Mouse (Mus musculus): ENCODE measurements around the gene Gm8220. TPM values are rescaled to one million over a fixed set of nuclear protein-coding genes. Genes with fewer than 3 reads are reported as not detected.
"Not testable (repeated sequence)": the region's sequence is repeated elsewhere in the genome, so short reads cannot be mapped to it uniquely, and the experiment has no call there.

Gm8220 gene
- polyA plus RNA-seq (2015; fragmentation: Nextera tagmentation; extraction: Ambion mirVana) = not detected in 2 replicates

DNA sequence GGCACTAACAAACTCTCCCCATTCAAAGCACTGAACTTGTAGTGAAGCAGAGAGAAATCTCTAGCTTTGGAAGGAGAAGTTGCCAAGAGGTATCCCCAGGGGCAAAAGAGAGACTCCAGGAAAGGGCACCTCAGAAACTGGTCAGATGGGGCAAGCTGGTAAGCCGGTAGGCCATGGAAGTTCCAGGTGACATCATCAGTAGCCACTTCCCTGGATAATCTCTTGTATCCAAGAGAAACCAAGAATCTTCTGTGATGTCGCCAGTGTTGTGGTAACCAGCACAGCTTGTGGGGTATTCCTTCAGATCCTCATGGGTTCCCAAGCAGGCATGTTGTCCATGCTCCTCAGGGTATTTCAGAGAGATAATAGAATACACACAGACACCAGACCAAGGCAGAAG lies at the start of gene Gm8220:
Gene Gm8220 (plus strand): TSS at position 301 of the 400 bp plus-strand sequence.
- ATAC-seq = not testable (repeated sequence)
- WGBS = 89% methylated on average over 1 of the region's 2 CpGs

DNA sequence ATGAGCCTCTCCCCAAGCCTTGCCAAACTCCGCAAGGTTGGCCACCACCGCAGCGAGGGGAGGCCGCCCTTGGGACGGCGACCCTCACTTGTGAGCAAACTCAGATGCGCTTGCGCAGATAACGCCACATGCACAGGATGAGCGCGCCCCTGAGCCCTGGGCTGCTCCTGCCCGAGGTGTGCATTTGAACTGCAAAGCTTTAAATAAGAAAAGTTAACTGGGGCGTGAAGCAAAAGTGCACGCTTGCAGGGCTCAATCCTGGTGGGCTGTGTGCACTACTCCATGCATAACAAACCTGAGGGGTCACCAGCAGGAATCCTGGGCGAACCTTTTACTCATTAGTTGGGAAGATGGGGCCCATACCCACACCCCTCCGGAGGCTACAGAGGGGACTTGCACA lies 37.3 kb upstream of the Gm8220 start:
- ATAC-seq = no peak
- WGBS = 93% methylated on average over 16 of the region's 16 CpGs
- H3K27me3 ChIP-seq (ENCODE audit: control insufficient read depth, insufficient read depth, low read depth, low read length) = no peaks in the 10 kb centered on the region
- no peak overlapping the region for H3K4me3 ChIP-seq (ENCODE audit: low read depth, low read length)
- no peaks in the 10 kb centered on the region for H3K36me3 ChIP-seq (ENCODE audit: control insufficient read depth, insufficient read depth, low read length)
- H3K9me3 ChIP-seq (replicated peaks; ENCODE audit: control insufficient read depth, low read length, poor library complexity, severe bottlenecking) = no peaks in the 10 kb centered on the region
- no peak overlapping the region for H3K9ac ChIP-seq (ENCODE audit: low read depth, low read length)
- no peaks in the 10 kb centered on the region for H3K4me1 ChIP-seq (ENCODE audit: control insufficient read depth, insufficient read depth, low read length)
- H3K27ac ChIP-seq (ENCODE audit: low read length) = no peak overlapping the region
- H3K4me2 ChIP-seq (ENCODE audit: low read length) = no peak overlapping the region

More for the DNA sequence above, at the start of gene Gm8220:
- not testable (repeated sequence) for H3K27me3 ChIP-seq (ENCODE audit: control insufficient read depth, insufficient read depth, low read depth, low read length); H3K4me3 ChIP-seq (ENCODE audit: low read depth, low read length); H3K27ac ChIP-seq (ENCODE audit: low read length); H3K4me2 ChIP-seq (ENCODE audit: low read length); H3K4me1 ChIP-seq (ENCODE audit: control insufficient read depth, insufficient read depth, low read length); H3K9ac ChIP-seq (ENCODE audit: low read depth, low read length); H3K9me3 ChIP-seq (replicated peaks; ENCODE audit: control insufficient read depth, low read length, poor library complexity, severe bottlenecking); H3K36me3 ChIP-seq (ENCODE audit: control insufficient read depth, insufficient read depth, low read length)

DNA sequence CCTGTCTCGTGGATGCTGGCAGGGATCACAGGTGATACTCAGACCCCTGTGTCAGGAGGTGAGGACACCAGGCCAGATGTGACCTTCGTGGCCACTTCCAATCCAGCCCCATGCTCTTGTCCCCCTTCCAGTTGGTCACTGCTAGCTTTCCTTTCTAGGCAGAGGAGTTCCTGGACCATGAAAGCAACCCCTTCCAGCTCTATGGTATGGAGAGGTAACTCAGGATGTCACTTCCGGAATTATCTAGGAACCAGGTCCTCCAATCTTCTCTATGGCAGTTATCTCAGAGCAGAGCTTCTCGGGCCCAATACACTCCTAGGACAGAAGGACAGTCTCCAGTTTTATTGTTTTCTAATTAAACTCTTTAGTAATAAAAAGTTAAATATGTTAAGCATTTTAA lies 26.7 kb downstream of the Gm8220 start:
- ATAC-seq; H3K27ac ChIP-seq (ENCODE audit: low read length); H3K9me3 ChIP-seq (replicated peaks; ENCODE audit: control insufficient read depth, low read length, poor library complexity, severe bottlenecking); H3K27me3 ChIP-seq (ENCODE audit: control insufficient read depth, insufficient read depth, low read depth, low read length); H3K36me3 ChIP-seq (ENCODE audit: control insufficient read depth, insufficient read depth, low read length); H3K4me3 ChIP-seq (ENCODE audit: low read depth, low read length); H3K4me1 ChIP-seq (ENCODE audit: control insufficient read depth, insufficient read depth, low read length); H3K9ac ChIP-seq (ENCODE audit: low read depth, low read length); H3K4me2 ChIP-seq (ENCODE audit: low read length): not testable (repeated sequence)
- 85% methylated on average over 4 of the region's 4 CpGs for WGBS

DNA sequence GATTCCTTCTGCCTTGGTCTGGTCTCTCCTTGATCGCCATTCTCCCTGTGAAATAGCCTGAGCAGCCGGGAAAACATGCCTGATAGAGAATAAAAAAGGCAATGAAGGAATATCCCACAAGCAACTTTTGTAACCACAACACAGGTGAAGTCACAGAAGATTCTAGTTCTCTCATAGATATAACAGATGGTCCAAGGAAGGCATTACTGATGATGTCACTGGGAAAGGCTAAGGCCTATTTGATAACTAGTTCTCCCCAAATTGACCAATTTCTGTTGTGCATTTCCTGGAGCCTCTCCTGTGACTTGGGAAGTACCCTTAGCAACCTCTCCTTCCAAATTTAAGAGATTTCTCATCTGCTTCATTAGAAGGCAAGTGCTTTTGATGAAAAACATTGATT lies 53.1 kb downstream of the Gm8220 start, which contains the start of gene Gm5930:
Gene Gm5930 (minus strand): TSS at position 101 of the 400 bp plus-strand sequence.
- not testable (repeated sequence) for H3K4me2 ChIP-seq (ENCODE audit: low read length); H3K9me3 ChIP-seq (replicated peaks; ENCODE audit: control insufficient read depth, low read length, poor library complexity, severe bottlenecking); H3K27ac ChIP-seq (ENCODE audit: low read length); ATAC-seq; H3K27me3 ChIP-seq (ENCODE audit: control insufficient read depth, insufficient read depth, low read depth, low read length); H3K4me1 ChIP-seq (ENCODE audit: control insufficient read depth, insufficient read depth, low read length); H3K36me3 ChIP-seq (ENCODE audit: control insufficient read depth, insufficient read depth, low read length); H3K4me3 ChIP-seq (ENCODE audit: low read depth, low read length); H3K9ac ChIP-seq (ENCODE audit: low read depth, low read length)
- WGBS = no CpG with 5 or more reads among the region's 2 CpGs

Other genes starting within 250 kb of the Gm8220 start
- not detected in 2 replicates for gene Ear2, start 182.9 kb upstream of the Gm8220 start, polyA plus RNA-seq (2015; fragmentation: Nextera tagmentation; extraction: Ambion mirVana)
- gene Gm3327, start 161.7 kb upstream of the Gm8220 start, polyA plus RNA-seq (2015; fragmentation: Nextera tagmentation; extraction: Ambion mirVana) = not detected in 2 replicates
- gene Gm8212, start 87.9 kb upstream of the Gm8220 start, polyA plus RNA-seq (2015; fragmentation: Nextera tagmentation; extraction: Ambion mirVana) = not detected in 2 replicates
- not detected in 2 replicates for gene 4930503E14Rik, start 72.3 kb upstream of the Gm8220 start, polyA plus RNA-seq (2015; fragmentation: Nextera tagmentation; extraction: Ambion mirVana)
- not detected in 2 replicates for gene Gm5930, start 53.0 kb downstream of the Gm8220 start, polyA plus RNA-seq (2015; fragmentation: Nextera tagmentation; extraction: Ambion mirVana)
- not detected in 2 replicates for gene Gm8229, start 79.8 kb downstream of the Gm8220 start, polyA plus RNA-seq (2015; fragmentation: Nextera tagmentation; extraction: Ambion mirVana)
- gene Gm3371, start 125.1 kb downstream of the Gm8220 start, polyA plus RNA-seq (2015; fragmentation: Nextera tagmentation; extraction: Ambion mirVana) = not detected in 2 replicates
- not detected in 2 replicates for gene Gm8232, start 148.1 kb downstream of the Gm8220 start, polyA plus RNA-seq (2015; fragmentation: Nextera tagmentation; extraction: Ambion mirVana)
- not detected in 2 replicates for gene BC061237, start 206.9 kb downstream of the Gm8220 start, polyA plus RNA-seq (2015; fragmentation: Nextera tagmentation; extraction: Ambion mirVana)
- gene Gm17093, start 232.7 kb downstream of the Gm8220 start, polyA plus RNA-seq (2015; fragmentation: Nextera tagmentation; extraction: Ambion mirVana) = not detected in 2 replicates

Measured in midbrain, embryonic 16.5 days (tissue).